Mouse (Mus musculus) spleen, adult 10 weeks (tissue): Measurements from ENCODE around the gene Ankrd31. TPM values are rescaled to one million over a fixed set of nuclear protein-coding genes. Genes with fewer than 3 reads are reported as not detected.

Experiments used
- polyA plus RNA-seq: library from polyadenylated mRNA; stranded (reverse); fragments of 350-450 nt; fragmentation: Illumina TruSeq; extraction: RNeasy Lipid Tissue Mini Kit (QIAGEN cat#74804); gene quantifications from one replicate; pipeline ENCODE4 v1.2.3, GENCODE M21; 2015; ENCODE audit warnings: low replicate concordance; ENCODE audit not compliant: insufficient read depth

Ankrd31 gene
- not detected for polyA plus RNA-seq

DNA sequence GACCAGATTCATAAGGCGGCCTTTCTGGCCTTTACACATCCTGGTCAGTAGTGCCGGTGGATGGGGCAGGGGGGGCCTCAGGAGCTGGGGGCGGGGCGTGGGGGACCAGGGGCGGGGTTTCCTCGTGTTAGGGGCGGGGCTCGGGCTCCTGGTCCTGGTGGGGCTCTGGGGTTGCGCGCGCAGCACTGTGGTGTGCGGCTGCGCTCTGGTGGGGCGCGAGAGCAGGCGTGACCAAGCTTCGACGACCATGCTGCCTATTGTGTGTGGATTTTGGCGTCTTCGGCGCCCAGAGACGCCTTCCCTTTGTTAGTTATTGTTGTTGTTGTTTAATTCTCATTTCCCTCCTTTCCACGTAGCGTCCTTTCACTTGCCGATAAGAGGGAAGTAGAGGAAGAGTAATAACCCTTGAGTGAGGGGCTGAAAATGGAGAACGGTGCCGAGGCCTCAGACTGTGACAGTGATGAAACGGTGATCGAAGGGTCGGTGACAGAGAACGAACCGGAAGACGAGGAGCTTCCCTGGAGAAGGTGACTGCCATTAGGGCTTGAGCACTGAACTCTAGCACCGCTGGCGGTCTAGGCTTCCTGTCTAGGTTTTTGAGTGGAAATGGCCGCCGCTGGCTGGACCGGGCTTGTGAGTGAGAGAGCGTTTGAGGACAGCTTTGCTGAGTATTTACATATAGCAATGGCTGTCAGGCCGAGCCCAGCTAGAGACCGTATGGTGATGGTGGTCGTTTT lies at the start of gene Ankrd31:
TSS of gene Ankrd31 (plus strand) at position 164 of the 737 bp plus-strand sequence.

DNA sequence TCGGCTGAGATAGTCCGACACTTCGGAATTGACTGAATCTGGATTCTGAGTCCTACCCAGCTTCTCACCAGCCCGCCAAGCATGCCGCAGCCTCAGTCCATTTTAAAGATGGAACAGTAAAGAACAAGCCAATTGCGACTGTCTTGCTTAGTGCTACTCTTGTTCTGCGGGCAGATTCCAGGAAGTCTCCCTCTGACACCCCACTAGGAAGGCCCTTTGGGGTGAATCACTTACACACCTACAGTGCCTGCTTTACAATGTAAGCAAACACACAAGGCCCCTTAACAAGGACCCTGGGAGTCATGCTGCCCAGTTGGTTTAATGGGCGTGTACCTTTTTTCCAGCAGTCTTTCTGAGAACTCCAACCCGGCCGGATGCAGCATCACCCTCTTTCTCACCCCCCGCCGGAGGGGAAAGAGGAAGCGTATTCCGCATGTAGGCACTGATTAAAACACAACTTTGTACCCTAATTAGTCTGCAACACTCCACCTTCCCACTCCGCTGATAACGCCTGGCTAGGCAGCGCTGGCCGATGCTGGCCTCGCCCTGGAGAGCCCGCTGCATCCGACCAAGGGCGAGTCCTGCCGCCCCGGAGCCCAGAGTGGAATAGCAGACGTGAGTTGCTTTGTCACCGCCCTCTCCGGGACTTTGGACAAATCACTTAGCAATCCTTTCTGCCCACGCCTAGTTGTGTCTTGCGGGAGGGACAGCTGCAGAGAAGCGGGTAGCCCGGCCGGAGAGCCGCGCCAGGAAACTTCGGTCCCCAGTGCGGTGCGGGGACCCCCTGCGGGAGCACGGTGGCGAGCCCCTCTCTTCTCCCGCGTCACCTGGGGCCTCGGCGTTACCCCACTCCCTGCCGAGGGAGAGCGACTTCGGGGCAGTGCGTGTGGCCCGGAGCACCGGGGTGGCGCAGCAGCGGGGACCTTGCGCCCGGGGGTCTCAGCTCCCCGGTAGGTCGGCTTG lies 176.2 kb downstream of the Ankrd31 start, which contains the start of gene Gcnt4:
TSS of gene Gcnt4 (plus strand) at position 691 of the 963 bp plus-strand sequence.

Other genes starting within 250 kb of the Ankrd31 start
- gene Polk, start 205.7 kb upstream of the Ankrd31 start, polyA plus RNA-seq, result 14.6 TPM
- 68.1 TPM for gene Col4a3bp, start 205.7 kb upstream of the Ankrd31 start, polyA plus RNA-seq
- gene Hmgcr, start 77.3 kb upstream of the Ankrd31 start, polyA plus RNA-seq, result 35.8 TPM
- gene Gcnt4, start 176.4 kb downstream of the Ankrd31 start, polyA plus RNA-seq, result 0.33 TPM